Mouse (Mus musculus): ENCODE measurements around the gene Ddx23.

DNA sequence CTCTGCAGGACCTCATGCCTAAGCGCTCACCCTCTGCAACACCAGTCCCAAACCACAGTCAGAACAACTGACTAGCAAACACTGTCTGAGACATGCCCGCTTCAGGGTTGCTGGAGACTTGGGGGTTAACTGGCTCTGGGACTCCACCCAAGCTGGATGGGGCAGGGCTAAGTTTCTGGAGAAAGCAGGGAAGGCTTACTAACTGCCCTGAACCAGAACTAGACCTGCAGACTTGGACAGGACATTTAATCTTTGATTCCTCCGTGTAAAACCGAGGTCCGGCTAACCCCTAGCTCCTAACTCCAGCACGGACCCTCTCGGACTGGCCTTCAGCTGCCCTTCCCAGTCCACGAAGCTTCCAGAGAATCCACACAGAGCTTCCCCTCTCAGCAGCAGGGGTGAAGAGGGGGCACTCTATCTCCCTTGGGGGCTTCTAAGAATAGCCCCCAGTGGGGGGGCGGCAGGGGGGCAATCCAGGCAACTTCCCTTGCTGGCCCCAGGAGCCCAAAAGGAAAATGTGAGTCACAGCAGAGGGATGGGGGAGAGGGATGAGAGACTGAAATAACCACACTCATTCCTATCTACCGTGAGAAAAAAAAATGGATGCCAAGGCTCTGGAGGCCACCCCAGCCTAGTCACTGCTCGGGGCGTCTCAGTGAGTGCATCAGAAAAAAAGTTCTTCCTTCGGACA, 60.4 kb downstream of the Ddx23 start:
- TF ChIP-seq POLR2A (IDR thresholded peaks at IDR 0.05; ENCODE audit: low read depth, low read length): no peak
- TF ChIP-seq CTCF (IDR thresholded peaks at IDR 0.05; ENCODE audit: extremely low read depth, insufficient read depth, insufficient read length, insufficient replicate concordance): no peak

All from spleen, adult 2 months (tissue).